Mouse (Mus musculus): ENCODE results near the gene M1ap.

Gene M1ap

GRCm38 (mm10) chr6:83038496-83039012 is 91.9 kb downstream of the M1ap start:
- peak; percentile 95 for DNase-seq

- no peak for DNase-seq
Observed at GRCm38 (mm10) chr6:83040601-83041000, 93.9 kb downstream of the M1ap start.

GRCm38 (mm10) chr6:83043561-83043960 is 96.9 kb downstream of the M1ap start:
- DNase-seq: peak in 1 of 2 experiments; percentile 28

GRCm38 (mm10) chr6:83043993-83044392 is 97.3 kb downstream of the M1ap start:
- no peak for DNase-seq

- DNase-seq: peak; percentile 24 to 56
Observed at GRCm38 (mm10) chr6:83044742-83045141, 98.0 kb downstream of the M1ap start.

GRCm38 (mm10) chr6:83049367-83049766 is 102.7 kb downstream of the M1ap start:
- no peak for DNase-seq

- peak in 1 of 2 experiments; percentile 18 for DNase-seq
Observed at GRCm38 (mm10) chr6:83053136-83053960, 106.6 kb downstream of the M1ap start.

- DNase-seq: peak; percentile 97 to 99
Observed at GRCm38 (mm10) chr6:83054074-83054851, 107.6 kb downstream of the M1ap start, which contains the start of gene Aup1. TSS of gene Aup1 (plus strand) at chr6:83054521.

GRCm38 (mm10) chr6:83054871-83055431 is 108.2 kb downstream of the M1ap start, which contains the start of gene Htra2:
TSS of gene Htra2 (minus strand) at chr6:83055273.
- DNase-seq: peak; percentile 29 to 64

- peak; percentile 79 to 92 for DNase-seq
Observed at GRCm38 (mm10) chr6:83057790-83058189, 111.1 kb downstream of the M1ap start, which contains the start of gene Dqx1. TSS of gene Dqx1 (plus strand) at chr6:83057844.

- DNase-seq: no peak
Observed at GRCm38 (mm10) chr6:83058725-83059124, 112.0 kb downstream of the M1ap start.

- DNase-seq: peak in 1 of 2 experiments; percentile 15
Observed at GRCm38 (mm10) chr6:83065995-83066394, 119.3 kb downstream of the M1ap start.

GRCm38 (mm10) chr6:83066441-83066840 is 119.7 kb downstream of the M1ap start:
- no peak for DNase-seq

- DNase-seq: no peak
Observed at GRCm38 (mm10) chr6:83068221-83068620, 121.5 kb downstream of the M1ap start.

GRCm38 (mm10) chr6:83068706-83069487 is 122.2 kb downstream of the M1ap start:
- peak in 1 of 2 experiments; percentile 61 for DNase-seq

GRCm38 (mm10) chr6:83069488-83070246 is 123.0 kb downstream of the M1ap start:
- DNase-seq: no peak

GRCm38 (mm10) chr6:83070247-83070310 is 123.4 kb downstream of the M1ap start, which contains the start of gene Tlx2:
TSS of gene Tlx2 (minus strand) at chr6:83070293.
- DNase-seq: no peak

- DNase-seq: no peak
Observed at GRCm38 (mm10) chr6:83070311-83071219, 123.9 kb downstream of the M1ap start.

- DNase-seq: peak in 1 of 2 experiments; percentile 55
Observed at GRCm38 (mm10) chr6:83071220-83071619, 124.5 kb downstream of the M1ap start.

GRCm38 (mm10) chr6:83074979-83075378 is 128.3 kb downstream of the M1ap start:
- DNase-seq: no peak

Measured in kidney, postnatal 25 days (tissue).